Mouse (Mus musculus) lung, postnatal 0 days (tissue): ENCODE measurements around the gene Ubap2l.

ENCODE experiments used
- CTCF ChIP-seq: IDR thresholded peaks from 2 replicates; pipeline ENCODE4 v1.5.1; 2016; ENCODE audit warnings: antibody characterized with exemption, mild to moderate bottlenecking
- EP300 ChIP-seq: IDR thresholded peaks from 2 replicates; pipeline ENCODE4 v1.6.1; 2016; ENCODE audit warnings: antibody characterized with exemption, mild to moderate bottlenecking, control low read depth

GRCm38 (mm10) chr3:90067851-90068250, 15.4 kb upstream of the Ubap2l start:
- no peak for TF ChIP-seq CTCF
- TF ChIP-seq EP300: no peak
